Mouse (Mus musculus) C2C12 (cell line): ENCODE results near the gene Eln.

Experiments
- CEBPB ChIP-seq: IDR thresholded peaks from one replicate; pipeline ENCODE4 v1.6.1; 2011; ENCODE audit warnings: low read depth, mild to moderate bottlenecking, control low read depth, moderate library complexity
- CTCF ChIP-seq: IDR thresholded peaks from one replicate; pipeline ENCODE4 v1.5.1; 2011; ENCODE audit not compliant: control insufficient read depth, insufficient read depth, insufficient read length
- MAX ChIP-seq: IDR thresholded peaks from one replicate; pipeline ENCODE4 v1.6.1; 2011; ENCODE audit warnings: mild to moderate bottlenecking, control low read depth

DNA sequence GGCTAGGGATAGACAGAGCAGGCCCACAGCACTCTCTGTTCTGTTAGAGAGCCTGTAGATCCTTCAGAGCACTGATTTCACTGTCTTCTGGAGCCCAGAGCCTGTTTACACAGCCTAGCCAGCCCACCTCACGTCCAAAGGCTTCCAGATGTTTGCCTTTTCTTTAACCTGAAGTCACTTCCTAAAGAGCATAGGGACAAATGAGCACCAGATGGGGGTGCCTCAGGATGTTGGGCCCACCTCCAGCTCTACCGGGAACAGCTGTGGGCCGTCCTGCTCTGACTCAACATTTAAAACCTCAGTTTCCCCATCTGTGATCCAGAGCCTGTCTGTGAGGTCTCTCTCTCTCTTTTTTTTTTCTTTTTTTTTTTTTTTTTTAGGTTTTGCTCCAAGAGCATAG, 18.6 kb downstream of the Eln start:
- no peak for TF ChIP-seq CTCF
- TF ChIP-seq MAX: no peak
- TF ChIP-seq CEBPB: no peak
